Mouse (Mus musculus) neural tube, embryonic 10.5 days (tissue): ENCODE data around the gene Pmvk.

Experiments used
- DNase-seq: peaks from one replicate; pipeline ENCODE4 v3.0.0-alpha.2; 2017; ENCODE audit warnings: low spot score; ENCODE audit errors: extremely low spot score

The Pmvk gene

GRCm38 (mm10) chr3:89454401-89455177 lies at the start of gene Pmvk:
TSS of gene Pmvk (plus strand) at chr3:89454541.
- no peak for DNase-seq

GRCm38 (mm10) chr3:89406887-89407286 lies 47.5 kb upstream of the Pmvk start:
- no peak for DNase-seq

DNA sequence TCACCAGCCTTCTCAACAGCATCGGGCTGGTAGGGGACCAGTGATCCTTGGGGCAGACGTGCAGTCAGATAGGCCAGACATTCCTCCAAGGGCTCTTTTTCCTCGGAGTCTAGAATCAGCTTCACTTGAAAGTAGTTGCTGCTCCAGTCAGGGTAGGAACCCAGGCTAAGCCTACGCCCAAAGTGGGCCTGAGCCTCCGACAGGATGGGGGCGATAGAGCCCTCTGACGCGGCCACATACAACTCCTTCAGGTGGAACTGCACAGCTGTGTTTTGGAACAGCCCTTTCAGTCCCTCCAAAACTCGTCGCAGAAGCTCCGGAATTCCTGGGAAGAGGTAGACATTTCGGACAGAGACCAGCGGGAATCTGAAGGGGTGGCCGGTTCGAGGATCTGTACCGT lies 45.9 kb upstream of the Pmvk start:
- no peak for DNase-seq

DNA sequence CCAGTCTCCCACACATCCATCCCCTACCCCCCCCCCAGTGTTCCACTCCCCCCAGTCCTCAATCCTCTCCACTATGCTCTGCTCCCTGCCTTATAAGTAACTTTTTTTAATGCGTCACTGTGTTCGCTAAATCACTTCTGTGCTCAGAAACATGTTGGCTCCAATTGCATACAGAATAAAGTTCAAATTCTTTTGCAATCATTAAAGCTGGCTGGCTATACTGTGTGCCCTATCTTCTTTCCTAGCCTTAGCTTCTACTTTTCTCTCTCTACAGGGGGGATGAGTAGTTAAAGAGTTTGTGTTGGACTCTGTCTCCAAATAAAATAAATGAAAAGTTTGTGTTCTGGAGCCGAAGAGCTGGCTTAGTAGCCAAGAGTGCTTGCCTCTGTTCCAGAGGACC lies 44.6 kb upstream of the Pmvk start:
- no peak for DNase-seq

GRCm38 (mm10) chr3:89410864-89411263 lies 43.5 kb upstream of the Pmvk start:
- no peak for DNase-seq

GRCm38 (mm10) chr3:89411490-89412393 lies 42.6 kb upstream of the Pmvk start, which contains the start of gene Flad1:
TSS of gene Flad1 (minus strand) at chr3:89411870.
- DNase-seq, result peak; percentile 97

- no peak for DNase-seq
These were observed 38.2 kb upstream of the Pmvk start for GRCm38 (mm10) chr3:89416158-89416557.

GRCm38 (mm10) chr3:89417131-89417530 lies 37.2 kb upstream of the Pmvk start:
- DNase-seq, result no peak

DNA sequence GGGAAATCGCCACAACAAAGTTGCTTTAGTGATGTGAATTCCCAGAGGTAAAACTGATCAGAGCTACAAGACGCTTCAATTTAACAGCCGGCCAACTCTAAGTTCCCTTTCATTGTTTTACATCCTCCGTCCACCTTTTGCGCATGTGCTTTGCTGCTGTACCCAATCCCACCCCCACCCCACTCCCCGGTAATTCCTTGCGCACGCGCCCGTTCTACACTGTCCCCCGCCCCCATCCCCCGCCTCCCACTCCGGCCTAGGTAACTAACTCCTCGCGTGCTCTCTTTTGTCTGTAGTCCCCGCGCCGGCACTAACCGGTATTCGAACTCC lies 36.5 kb upstream of the Pmvk start:
- peak; percentile 94 for DNase-seq

GRCm38 (mm10) chr3:89418170-89418860 lies 36.0 kb upstream of the Pmvk start, which contains the start of the genes Cks1b and Shc1:
TSS of gene Cks1b (minus strand) at chr3:89418383.
TSS of gene Shc1 (plus strand) at chr3:89418443.
- peak; percentile 92 for DNase-seq

DNA sequence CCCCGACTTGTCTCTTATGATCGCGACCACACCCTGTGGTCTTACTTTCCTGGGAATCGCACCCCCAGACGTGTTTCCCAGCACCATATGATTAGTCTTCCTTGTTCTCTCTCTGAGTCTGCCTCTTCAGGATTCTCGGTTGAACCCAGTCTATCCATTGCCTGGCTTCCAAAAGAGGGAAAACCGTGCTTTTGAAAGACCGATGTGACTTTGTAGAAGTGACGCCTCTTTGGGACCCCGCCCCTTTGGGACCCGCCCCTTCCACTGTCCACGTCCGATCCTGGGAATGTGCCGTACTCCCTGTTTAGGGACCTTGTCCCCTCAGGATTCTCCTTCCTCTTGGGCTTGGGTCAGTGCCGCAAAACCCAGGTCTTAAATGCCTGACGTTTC lies 35.5 kb upstream of the Pmvk start:
- DNase-seq, result peak; percentile 84

DNA sequence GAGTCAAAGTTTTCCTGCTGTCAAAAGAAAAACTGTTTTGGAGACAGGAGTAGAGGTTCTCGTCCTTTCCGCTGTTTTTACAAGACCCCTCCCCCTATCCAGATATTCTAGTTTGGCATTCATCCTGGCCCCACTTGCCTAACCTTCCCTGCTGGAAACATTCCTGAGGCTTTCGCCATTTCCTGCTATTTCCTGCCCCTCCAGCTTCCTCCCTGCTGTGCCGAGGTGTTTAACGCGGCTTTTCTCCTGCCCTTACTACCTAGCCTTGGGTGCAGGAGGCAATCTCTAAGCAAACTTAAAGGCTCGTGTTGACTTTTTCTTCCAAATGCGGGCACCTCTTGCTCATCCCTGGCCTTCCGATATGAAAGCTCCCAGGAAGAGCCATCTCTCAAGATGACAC lies 34.8 kb upstream of the Pmvk start:
- peak; percentile 39 for DNase-seq

DNA sequence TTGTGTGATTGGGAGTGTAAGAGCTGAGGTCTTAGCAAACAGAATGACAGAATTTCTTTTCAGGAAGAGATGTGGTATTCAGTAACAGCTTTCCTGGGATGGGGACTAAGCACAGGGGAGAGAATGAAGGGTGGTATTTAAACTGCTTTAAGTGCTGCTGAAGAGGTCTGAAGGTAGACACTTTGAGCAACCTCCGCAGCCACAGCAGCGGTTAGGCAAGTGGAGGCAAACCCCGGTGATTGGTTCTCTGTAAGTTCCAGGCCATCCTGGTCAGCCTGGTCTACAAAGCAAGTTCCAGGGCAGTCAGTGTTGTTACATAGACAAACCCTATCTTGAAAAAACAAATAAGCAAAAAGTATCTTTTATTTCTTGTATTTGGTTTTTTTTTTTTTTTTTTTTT lies 34.4 kb upstream of the Pmvk start:
- no peak for DNase-seq

GRCm38 (mm10) chr3:89420421-89420820 lies 33.9 kb upstream of the Pmvk start:
- no peak for DNase-seq

- DNase-seq, result peak; percentile 62
These were observed 33.2 kb upstream of the Pmvk start for GRCm38 (mm10) chr3:89421002-89421774.

GRCm38 (mm10) chr3:89421810-89422473 lies 32.4 kb upstream of the Pmvk start:
- DNase-seq, result peak; percentile 27

DNA sequence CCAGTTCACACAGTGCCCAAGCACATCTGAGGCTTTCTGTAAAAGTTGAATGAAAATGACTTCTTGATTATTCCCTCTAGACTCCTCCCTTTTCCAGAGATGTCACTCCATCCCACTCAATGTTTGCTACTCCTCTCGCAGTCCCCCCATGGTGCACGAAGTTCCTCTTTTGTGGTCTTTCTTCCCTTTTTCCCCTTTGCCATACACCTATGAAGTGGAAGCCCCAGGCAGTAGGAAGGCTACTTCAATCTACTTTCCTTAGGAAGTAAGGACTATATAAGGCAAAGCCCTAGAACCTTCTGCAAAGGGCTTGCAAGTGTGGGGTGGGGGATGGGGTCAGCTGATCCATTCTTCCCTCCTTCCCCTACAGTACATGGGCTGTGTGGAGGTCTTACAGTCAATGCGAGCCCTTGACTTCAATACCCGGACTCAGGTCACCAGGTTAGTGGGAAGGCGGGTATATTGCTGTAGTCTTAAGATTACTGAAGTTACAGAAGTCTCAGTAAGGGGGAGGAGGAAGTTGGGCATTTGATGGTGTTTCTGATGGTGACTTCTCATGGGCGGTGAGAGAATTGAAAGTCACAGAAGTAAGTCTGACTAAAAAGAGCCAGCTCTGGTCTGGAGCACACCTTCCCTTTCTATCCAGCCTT lies 31.7 kb upstream of the Pmvk start:
- no peak for DNase-seq

DNA sequence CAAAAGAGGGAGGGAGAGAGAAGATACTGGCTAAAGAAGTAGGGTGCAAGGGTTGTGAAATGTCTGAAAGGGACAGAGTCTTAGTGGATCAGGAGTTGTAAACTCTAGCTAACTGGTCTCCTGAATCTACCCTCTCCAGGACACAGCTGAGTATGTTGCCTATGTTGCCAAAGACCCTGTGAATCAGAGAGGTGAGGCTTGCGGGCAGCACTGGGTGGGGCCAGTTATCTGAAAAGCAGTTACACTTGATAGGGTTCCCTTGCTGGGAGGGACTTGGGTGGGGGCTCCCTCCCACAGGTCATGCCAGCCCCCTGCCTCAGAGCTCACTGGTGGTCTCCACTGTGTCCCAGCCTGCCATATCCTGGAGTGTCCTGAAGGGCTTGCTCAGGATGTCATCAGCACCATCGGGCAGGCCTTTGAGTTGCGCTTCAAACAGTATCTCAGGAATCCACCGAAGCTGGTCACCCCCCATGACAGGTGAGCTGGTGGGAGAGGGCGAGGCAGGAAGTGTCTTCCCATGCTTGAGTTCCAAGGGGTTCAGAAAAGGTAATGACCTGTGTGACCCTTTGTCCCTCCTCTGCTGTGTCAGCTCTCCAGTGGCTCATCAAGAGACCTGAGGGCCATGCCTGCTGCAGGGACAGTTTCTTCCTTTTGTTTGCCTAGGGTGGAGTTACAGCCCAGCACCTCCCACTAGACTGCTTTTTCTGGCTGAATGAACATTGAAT lies 29.8 kb upstream of the Pmvk start:
- no peak for DNase-seq

GRCm38 (mm10) chr3:89425141-89425525 lies 29.2 kb upstream of the Pmvk start:
- no peak for DNase-seq
